Mouse (Mus musculus) adrenal gland, postnatal 10 days (tissue): ENCODE results near the gene Pom121. TPM values are rescaled to one million over a fixed set of nuclear protein-coding genes. Genes with fewer than 3 reads are reported as not detected.

ENCODE experiments used
- DNase-seq: peaks from one replicate; pipeline ENCODE4 v3.0.0; 2021; ENCODE audit warnings: mixed read lengths
- long read RNA-seq, 2 experiments: library from polyadenylated mRNA; stranded (forward); transcript quantifications; one replicate each; pipeline ENCODE4 v2.0.0; 2021
- total RNA-seq, 2 experiments: library from RNA; stranded (reverse); gene quantifications; 2 replicates each; pipeline ENCODE4 v1.2.3; 2021

The Pom121 gene
- 10 to 100 TPM; 25.9 to 26.7 TPM for total RNA-seq
- long read RNA-seq, experiment 1, partial matches to known transcripts: 3 of 19 reads
- long read RNA-seq, experiment 1, other reads (novel, unspliced or antisense): 16 of 19 reads
- long read RNA-seq, experiment 2, partial matches to known transcripts: 3 of 8 reads
- long read RNA-seq, experiment 2, other reads (novel, unspliced or antisense): 5 of 8 reads

DNA sequence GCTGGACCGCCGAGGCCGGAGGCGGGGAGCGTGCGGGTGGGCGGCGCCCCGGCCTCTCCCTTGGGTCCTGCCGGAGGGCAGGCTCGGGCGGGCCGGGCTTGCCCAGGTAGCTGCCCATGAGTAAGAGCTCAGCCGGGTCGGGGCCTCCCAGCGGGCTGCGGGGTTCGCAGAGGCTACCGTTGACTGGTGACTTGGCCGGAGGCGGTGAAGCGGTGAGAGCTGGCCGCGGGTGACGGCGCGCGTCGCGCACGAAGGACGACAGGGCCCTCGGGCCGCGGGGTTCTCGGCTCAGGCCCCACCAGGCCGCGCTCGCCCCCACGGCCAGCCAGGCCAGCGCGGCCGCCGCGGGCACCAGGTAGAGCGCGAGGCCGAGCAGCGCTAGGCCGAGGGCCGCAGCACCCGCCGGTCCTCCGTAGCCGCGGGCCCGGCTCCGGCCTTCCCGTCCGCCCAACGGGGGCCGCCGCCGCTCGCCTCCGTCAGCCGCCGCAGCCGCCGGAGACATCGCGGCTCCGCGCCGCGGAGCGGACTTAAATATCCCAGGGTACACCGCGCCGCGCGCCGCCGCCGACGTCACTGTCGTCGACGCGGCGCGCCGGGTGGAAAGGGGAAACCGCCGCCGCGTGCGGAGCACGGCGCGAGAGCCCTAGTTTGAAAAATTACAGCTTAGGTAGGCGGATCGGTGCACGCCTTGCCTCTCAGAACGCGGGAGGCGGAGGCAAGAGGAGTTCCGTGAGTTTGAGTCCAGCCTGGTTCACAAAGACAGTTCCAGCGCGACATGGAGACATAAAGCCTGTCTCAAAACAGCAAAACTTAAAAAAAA, at the start of gene Pom121:
Gene Pom121, minus strand, starts transcription at position 543 of the 820 bp plus-strand sequence.
- peak; percentile 89 for DNase-seq

DNA sequence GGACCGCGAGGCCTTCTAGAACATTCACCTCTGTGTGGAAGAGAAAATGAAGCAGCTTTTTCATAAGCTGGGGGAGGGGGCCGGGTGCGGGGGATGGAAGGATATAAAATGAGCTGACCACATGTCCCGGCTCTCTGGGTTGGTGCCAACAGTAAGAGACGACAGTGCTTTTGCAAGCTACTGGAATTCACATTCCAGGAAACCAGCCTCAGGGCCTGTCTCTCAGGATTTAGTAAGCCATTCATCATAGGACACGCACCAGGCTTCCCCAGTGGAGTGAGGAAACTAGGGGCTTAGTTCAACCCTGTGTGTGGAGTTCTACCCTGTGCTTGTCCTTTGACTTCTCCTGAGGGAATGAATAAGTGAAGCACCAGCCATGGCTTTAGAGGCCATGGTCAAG, 48.1 kb upstream of the Pom121 start:
- peak; percentile 25 for DNase-seq

GRCm38 (mm10) chr5:135435039-135435438, 40.7 kb upstream of the Pom121 start:
- no peak for DNase-seq

- no peak for DNase-seq
Measured at GRCm38 (mm10) chr5:135433861-135434260, 39.5 kb upstream of the Pom121 start.

GRCm38 (mm10) chr5:135431111-135431510, 36.8 kb upstream of the Pom121 start:
- peak; percentile 56 for DNase-seq

- no peak for DNase-seq
Measured at GRCm38 (mm10) chr5:135428786-135429185, 34.4 kb upstream of the Pom121 start.

DNA sequence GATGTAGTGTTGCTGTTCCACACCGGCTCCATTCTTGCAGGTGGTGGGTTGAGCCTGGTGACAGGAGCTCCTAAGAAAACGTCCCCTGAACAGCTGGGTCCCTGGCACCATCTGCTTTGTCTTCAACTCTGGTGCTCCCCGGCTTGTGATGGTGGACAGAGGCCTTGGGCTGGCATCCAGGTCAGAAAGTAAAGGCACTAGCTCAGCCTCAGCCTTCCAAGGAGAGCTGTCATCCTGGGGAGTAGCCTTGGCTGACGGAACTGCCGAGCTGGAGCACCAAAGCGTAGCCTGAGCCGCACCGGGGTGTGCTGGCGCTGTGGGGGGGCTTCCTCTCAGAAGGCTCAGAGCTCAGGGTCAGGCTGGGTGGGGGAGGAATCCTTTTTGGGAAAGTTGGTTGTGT, 15.9 kb upstream of the Pom121 start:
- peak; percentile 74 for DNase-seq

GRCm38 (mm10) chr5:135408114-135408513, 13.8 kb upstream of the Pom121 start:
- DNase-seq: no peak

- DNase-seq: no peak
Measured at GRCm38 (mm10) chr5:135405437-135405836, 11.1 kb upstream of the Pom121 start.

GRCm38 (mm10) chr5:135404623-135405022, 10.3 kb upstream of the Pom121 start:
- peak; percentile 24 for DNase-seq

- DNase-seq: peak; percentile 94
Measured at GRCm38 (mm10) chr5:135400244-135400643, 5.9 kb upstream of the Pom121 start.

DNA sequence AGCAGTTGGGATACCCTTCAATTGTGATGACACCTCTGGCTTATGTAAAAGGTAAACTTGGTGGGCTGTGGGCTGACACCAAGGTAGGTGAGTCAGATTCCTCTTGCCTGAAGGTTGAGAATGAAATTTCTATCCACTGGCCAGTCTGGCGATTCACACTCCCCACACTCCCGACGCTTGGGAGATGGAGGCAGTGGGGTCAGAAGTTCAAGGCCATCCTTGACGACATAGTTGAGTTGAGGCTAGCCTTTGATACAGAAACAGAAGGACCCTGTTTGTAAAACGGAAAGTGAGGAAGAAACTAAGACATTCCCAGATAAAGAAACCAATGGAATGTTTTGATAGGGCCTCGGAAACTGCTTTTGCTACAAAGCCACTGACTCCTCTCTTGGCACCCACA, 5.0 kb upstream of the Pom121 start:
- no peak for DNase-seq

DNA sequence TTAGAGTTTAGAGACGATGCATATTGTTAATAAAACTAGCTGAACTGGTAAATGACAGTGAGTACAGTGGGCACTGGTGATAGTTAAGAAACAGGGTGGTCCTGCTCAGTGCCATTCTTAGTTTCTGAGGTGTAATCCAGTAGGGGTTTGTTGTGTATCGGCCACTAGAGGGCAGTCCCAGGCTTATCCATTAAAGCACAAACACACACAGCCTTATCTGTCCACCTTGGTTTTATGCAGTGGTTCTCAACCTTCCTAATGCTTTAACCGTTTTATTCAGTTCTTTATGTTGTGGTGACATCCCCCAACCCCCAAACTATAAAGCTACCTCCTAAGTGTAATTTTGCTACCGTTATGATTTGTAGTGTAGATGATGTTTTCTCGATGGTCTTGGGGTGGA, 1.5 kb upstream of the Pom121 start:
- peak; percentile 44 for DNase-seq

DNA sequence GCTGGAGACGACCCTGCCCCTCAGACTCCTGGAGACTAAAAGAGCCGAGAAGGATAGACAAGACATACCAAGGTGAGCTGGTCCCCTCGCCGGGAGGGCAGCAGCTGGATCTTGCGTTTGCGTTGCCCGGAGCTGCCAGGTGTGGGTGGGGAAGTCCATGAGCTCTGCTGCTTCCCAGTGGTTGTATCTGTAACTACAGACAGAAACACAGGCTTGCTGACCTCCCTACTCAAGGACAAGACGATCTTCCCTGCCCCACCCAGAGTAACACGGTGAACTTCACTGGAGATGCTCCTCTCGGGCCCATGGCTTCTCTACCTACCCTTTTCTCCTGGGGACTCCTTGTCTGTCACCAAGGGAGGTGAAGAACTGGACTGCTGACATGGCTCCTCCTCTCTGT, 10.6 kb downstream of the Pom121 start:
- DNase-seq: no peak

- DNase-seq: no peak
Measured at GRCm38 (mm10) chr5:135382746-135383145, 11.6 kb downstream of the Pom121 start.

DNA sequence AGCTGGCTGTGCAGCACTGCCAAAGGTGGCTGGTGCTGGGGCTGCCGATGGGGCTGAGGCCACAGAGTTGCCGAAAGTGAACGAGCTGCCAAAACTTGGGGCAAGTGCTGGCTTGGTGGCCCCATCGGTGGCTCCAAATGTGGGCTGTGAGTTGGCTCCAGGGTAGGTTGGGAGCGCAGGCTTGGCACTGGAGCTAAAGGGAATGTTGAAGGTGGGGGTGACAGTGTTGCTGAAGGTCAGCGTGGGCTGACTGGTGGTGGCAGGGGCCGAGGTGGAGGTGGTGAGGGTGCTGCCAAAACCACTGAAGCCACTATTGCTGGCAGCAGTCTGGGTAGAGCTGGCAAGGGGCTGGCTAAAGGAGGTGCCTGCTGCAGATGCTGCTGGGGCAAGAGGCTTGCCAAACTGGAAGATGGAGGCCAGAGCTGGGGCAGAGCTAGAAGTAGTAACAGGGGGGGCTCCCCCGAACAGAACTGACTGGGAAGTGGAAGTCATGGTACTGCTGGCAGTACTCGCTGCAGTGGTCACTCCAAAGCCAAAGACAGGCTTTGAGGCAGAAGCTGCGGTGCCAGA, 12.9 kb downstream of the Pom121 start:
- no peak for DNase-seq

GRCm38 (mm10) chr5:135380681-135381080, 13.7 kb downstream of the Pom121 start:
- no peak for DNase-seq

DNA sequence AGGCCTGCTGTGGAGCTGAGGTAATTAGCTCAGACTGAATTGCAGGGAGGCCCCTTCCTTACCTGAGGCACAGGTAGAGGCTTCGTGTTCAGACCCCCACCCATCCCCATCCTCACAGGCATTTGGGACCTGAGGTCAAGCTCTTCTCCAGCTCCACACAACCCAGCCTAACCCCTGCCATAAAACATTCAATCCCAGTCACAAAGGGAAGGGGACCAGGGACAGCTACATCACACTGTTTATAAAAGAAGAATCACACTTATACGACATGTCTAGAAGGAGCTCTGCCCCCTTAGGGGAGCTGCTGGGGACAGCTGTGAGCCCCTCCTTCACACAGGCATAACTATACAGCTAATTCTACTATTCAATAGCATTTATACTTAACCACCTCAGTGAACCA, 18.0 kb downstream of the Pom121 start:
- DNase-seq: no peak

- peak; percentile 79 for DNase-seq
Measured at GRCm38 (mm10) chr5:135375167-135375566, 19.2 kb downstream of the Pom121 start.

- DNase-seq: no peak
Measured at GRCm38 (mm10) chr5:135373601-135374000, 20.7 kb downstream of the Pom121 start.

DNA sequence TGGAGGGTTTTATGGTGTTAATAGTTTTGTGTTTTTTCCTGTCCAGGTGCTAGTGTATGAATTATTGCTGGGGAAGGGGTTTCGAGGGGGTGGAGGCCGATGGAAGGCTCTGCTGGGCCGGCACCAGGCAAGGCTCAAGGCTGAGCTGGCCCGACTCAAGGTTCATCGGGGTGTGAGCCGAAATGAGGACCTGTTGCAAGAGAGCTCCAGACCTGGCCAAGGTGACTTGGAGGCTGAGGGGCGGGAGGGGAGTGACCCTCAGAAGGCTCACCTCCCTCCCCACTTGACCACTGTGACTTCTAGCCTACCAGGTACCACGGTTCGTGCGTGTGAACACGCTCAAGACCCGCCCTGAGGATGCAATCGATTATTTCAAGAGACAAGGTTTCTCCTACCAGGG, 23.2 kb downstream of the Pom121 start:
- no peak for DNase-seq

DNA sequence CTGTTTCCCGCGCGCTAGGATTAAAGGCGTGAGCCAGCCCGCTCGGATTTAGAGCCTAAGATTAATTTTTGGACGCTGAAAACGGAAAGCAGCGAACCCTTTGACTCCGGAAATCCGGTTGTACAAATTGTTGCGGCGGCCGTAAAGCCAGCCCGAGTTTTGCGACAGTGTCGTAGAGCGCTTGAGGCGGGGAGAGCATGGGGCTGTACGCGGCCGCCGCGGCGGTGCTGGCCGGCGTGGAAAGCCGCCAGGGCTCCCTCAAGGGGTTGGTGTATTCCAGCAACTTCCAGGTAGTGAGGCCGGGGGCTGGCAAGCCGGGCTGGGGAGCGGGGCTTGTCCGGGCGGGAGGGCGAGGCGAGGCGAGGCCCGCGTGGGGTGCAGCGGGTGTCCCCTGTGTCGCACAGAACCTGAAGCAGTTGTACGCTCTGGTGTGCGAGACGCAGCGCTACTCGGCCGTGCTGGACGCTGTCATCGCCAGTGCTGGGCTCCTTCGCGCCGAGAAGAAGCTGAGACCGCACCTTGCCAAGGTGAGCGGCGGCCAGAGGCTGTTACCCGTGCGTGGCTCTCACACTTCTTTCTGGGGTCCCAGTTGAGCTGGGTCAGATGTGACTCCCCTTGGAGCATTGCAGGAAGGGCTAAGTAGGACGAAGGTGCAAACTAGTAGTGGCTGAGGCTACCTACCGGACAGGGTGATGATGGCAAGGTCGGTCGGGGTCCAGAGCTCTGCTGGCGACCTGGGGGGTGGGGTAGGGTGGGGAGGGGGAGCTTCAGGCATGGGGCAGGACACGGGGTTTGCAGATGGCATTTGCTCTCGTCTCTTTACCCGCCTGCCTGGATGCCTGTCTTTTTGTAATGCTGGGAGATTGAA, 24.3 kb downstream of the Pom121 start, which contains the start of gene Nsun5:
Gene Nsun5, plus strand, starts transcription at position 167 of the 868 bp plus-strand sequence.
- DNase-seq: peak; percentile 96
